Mouse (Mus musculus): ENCODE results near the gene Rybp.

- no peak for TF ChIP-seq POLR2A (IDR thresholded peaks at IDR 0.05; ENCODE audit: extremely low read depth, insufficient read depth, low read length)
- no peak for TF ChIP-seq CTCF (IDR thresholded peaks at IDR 0.05; ENCODE audit: low read depth, low read length)
These were observed 101.8 kb downstream of the Rybp start for GRCm38 (mm10) chr6:100185524-100185923.

All from liver, adult 2 months (tissue).